Mouse (Mus musculus) G1E (cell line): ENCODE measurements at regions not wholly inside any gene's neighbourhood (a gene's known extent, or its start where the extent isn't known, plus 50 kb on each side); places are given as distances from the start of the nearest gene placed in this dataset.
A peak's percentile ranks its signal among the peaks of the same experiment; 100 is the strongest.

Experiments
- ATAC-seq: 2 replicates; pipeline ENCODE4 v1.8.0; 2016; ENCODE audit warnings: mild to moderate bottlenecking; ENCODE audit not compliant: insufficient number of reproducible peaks, poor library complexity, low FRiP score, severe bottlenecking; ENCODE audit errors: extremely low read depth
- DNase-seq: peaks from one replicate; pipeline ENCODE4 v3.0.0; 2012; ENCODE audit warnings: low spot score
- H3K27me3 ChIP-seq: 2 replicates; pipeline ENCODE4 v1.6.1; 2012; ENCODE audit warnings: mild to moderate bottlenecking, low read length, inconsistent platforms; ENCODE audit not compliant: insufficient read depth
- H3K36me3 ChIP-seq: replicated peaks from 2 replicates; pipeline ENCODE3; 2012; ENCODE audit warnings: mild to moderate bottlenecking, inconsistent platforms
- H3K4me1 ChIP-seq: 2 replicates; pipeline ENCODE4 v1.6.1; 2012; ENCODE audit warnings: low read depth, low read length, inconsistent platforms, mixed read lengths; ENCODE audit not compliant: insufficient read depth
- H3K4me3 ChIP-seq: 2 replicates; pipeline ENCODE4 v1.5.1; 2012; ENCODE audit warnings: low read depth, mild to moderate bottlenecking, inconsistent platforms, low read length, moderate library complexity, mixed read lengths
- H3K9me3 ChIP-seq: replicated peaks from 2 replicates; pipeline ENCODE4 v1.6.1; 2012; ENCODE audit warnings: inconsistent platforms
- CTCF ChIP-seq: IDR thresholded peaks from 2 replicates; pipeline ENCODE4 v1.5.1; 2012; ENCODE audit warnings: low read depth, low read length, inconsistent platforms, mixed read lengths
- GATA1 ChIP-seq: IDR thresholded peaks from 2 replicates; pipeline ENCODE4 v1.6.1; 2012; ENCODE audit warnings: borderline replicate concordance, low read length, inconsistent platforms, mixed read lengths
- GATA2 ChIP-seq: IDR thresholded peaks from 2 replicates; pipeline ENCODE4 v1.6.1; 2012; ENCODE audit warnings: low read depth, low read length, inconsistent platforms, borderline replicate concordance
- POLR2AphosphoS5 ChIP-seq: IDR thresholded peaks from 2 replicates; pipeline ENCODE4 v1.6.1; 2012; ENCODE audit warnings: low read depth, low read length, inconsistent platforms; ENCODE audit not compliant: insufficient replicate concordance
- TAL1 ChIP-seq: conservative IDR thresholded peaks from 2 replicates; pipeline ENCODE4 v1.6.1; 2012; ENCODE audit warnings: low read depth, low read length, inconsistent platforms, mixed read lengths

DNA sequence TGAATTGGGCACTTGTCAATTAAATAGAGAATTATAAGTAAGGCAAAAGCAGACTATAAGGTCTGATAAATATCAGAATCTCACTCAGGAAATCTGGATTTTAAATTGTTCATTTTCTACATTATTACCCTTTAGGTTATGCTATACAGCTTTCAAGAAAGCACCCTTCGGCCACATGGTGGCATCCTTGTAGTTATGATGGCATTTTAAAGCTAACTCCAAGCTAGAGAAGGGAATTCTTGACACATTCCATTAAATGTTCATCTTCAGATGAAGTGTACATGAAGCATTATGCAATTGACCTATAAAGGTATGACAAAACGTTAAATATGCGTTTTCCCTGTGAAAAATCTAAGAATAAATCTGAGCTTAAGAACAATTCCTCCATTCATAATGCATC lies 578.5 kb upstream of the Fbxo33 start:
- no peaks in the 10 kb centered on the region for H3K27me3 ChIP-seq
- no peak for TF ChIP-seq POLR2AphosphoS5
- TF ChIP-seq CTCF = no peak
- no peak for TF ChIP-seq GATA2
- no peak for TF ChIP-seq GATA1
- no peak for TF ChIP-seq TAL1
- DNase-seq (no peak), ATAC-seq (no peak)
- no peaks in the 10 kb centered on the region; the same call in 1 of the 2 replicates for H3K9me3 ChIP-seq
- H3K4me1 ChIP-seq = no peaks in the 10 kb centered on the region
- H3K36me3 ChIP-seq = no peaks in the 10 kb centered on the region
- H3K4me3 ChIP-seq = no peak overlapping the region

DNA sequence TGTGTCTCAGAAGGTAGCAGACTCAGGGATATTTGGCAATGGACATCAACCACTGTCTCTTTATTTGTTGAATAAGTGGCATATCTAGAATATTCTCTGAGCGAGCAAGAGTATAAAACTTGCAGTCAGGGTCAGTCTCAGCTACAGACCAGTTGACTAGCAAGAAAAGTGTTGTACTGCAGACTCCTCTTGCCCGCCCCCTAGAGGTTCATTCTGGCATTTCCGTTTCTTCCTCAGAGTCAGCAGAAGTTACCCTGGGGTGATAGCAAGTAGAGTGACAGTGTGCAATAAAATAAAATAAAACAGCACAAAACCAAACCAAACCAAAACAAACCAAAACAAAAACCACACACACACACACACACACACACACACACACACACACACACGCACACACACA lies 571.9 kb upstream of the Fbxo33 start:
- no peak for TF ChIP-seq TAL1
- no peak for TF ChIP-seq GATA1
- TF ChIP-seq CTCF = 0 out of 2 replicates have a peak, but pooled peaks have one; percentile 21
- TF ChIP-seq POLR2AphosphoS5 = no peak
- no peak for TF ChIP-seq GATA2
- Histone ChIP-seq H3K36me3 (no peaks in the 10 kb centered on the region), H3K4me1 (no peaks in the 10 kb centered on the region), H3K9me3 (peaks cover 5% of the 10 kb centered on the region; the same call in 1 of the 2 replicates), H3K27me3 (no peaks in the 10 kb centered on the region), H3K4me3 (no peak overlapping the region)
- no peak for DNase-seq
- no peak for ATAC-seq

DNA sequence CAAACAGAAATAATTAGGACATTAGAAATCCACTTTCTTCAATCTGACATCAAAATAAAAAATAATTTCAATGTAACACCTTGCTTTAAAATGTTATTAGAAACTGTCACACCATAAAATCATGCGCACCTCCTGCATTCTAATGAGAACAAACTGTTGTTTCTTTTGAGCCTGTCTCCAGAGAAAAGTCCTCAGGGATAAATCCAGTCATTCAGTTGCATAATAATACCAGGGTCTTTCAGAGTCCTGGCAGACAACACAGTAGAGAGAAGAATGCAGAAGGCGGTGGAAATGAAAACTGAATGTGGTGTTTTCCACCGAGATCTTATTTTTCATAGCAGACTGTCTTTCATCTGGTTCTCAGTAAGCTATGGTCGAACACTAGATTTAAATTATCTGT lies 567.3 kb upstream of the Fbxo33 start:
- Histone ChIP-seq H3K27me3 (no peaks in the 10 kb centered on the region), H3K9me3 (peaks cover 5% of the 10 kb centered on the region; the same call in 1 of the 2 replicates), H3K4me3 (no peak overlapping the region), H3K4me1 (no peaks in the 10 kb centered on the region), H3K36me3 (no peaks in the 10 kb centered on the region)
- TF ChIP-seq GATA2 (no peak), POLR2AphosphoS5 (no peak), TAL1 (no peak), CTCF (no peak), GATA1 (no peak)
- ATAC-seq = no peak
- no peak for DNase-seq

DNA sequence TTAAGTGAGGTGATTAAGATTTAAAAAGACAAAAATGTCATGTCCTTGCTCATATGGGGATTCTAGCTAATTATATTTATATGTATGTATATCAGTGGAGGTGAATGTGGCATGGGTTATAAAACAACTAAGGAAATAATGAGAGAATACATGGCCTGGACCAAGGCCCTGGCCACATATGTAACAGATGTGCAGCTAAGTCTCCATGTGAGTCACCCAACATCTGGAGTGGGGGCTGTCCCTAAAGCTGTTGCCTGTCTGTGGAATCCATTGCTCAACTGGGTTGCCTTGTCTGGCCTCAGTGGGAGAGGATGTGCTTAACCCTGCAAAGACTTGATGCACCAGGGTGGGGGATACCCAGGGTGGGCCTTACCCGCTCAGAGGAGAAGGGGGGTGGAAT lies 551.5 kb upstream of the Fbxo33 start:
- no peak for TF ChIP-seq POLR2AphosphoS5
- no peak for TF ChIP-seq CTCF
- TF ChIP-seq TAL1 = no peak
- no peak for TF ChIP-seq GATA1
- TF ChIP-seq GATA2 = no peak
- H3K4me3 ChIP-seq = no peak overlapping the region
- DNase-seq = no peak
- H3K9me3 ChIP-seq = peaks cover 15% of the 10 kb centered on the region
- no peaks in the 10 kb centered on the region for H3K36me3 ChIP-seq
- no peak for ATAC-seq
- H3K27me3 ChIP-seq = no peaks in the 10 kb centered on the region
- H3K4me1 ChIP-seq = no peaks in the 10 kb centered on the region

DNA sequence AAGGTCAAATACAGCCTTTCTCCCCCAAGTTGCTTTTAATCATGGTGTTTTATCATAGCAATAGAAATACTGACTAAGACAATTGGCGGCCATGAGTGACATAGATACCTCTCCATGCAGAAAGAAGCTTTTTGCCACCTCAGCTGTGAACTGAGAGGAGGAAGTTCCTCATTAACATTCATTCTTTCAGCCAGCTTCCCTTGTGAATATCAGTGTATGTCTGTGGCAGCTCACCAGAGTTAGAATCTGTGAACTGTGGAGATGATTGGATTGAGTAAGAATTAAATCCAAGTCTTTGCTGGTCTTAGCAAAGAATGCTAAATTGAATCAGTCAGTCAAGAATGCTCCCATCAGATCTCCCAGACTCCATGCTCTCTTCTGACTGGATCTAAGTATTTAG lies 542.7 kb upstream of the Fbxo33 start:
- no peak overlapping the region for H3K4me3 ChIP-seq
- H3K36me3 ChIP-seq = no peaks in the 10 kb centered on the region
- no peaks in the 10 kb centered on the region for H3K4me1 ChIP-seq
- ATAC-seq (no peak), DNase-seq (no peak)
- no peaks in the 10 kb centered on the region for H3K27me3 ChIP-seq
- no peaks in the 10 kb centered on the region; the same call in 1 of the 2 replicates for H3K9me3 ChIP-seq
- TF ChIP-seq TAL1 = no peak
- TF ChIP-seq GATA2 = no peak
- no peak for TF ChIP-seq GATA1
- no peak for TF ChIP-seq POLR2AphosphoS5
- no peak for TF ChIP-seq CTCF

DNA sequence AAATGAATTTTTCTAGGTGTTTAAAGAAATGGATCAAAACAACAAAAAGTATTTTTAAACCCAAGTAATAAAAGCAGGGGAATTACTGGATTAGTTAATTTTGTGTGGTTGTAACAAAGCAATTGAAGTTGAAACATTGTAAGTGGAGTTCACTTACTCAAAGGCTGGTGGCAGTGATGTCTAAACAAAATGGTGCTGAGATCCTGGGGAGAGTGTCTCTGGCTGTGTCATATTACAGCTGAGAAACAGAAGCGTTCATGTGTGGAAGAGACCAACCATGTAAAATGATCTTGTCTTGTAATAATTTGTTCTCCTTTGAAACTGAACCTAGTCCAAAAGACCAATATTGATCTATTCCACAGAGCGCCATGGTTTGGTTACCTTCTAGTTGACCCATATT lies 525.2 kb upstream of the Fbxo33 start:
- DNase-seq (no peak), ATAC-seq (no peak)
- no peak overlapping the region for H3K4me3 ChIP-seq
- no peaks in the 10 kb centered on the region for H3K36me3 ChIP-seq
- no peaks in the 10 kb centered on the region; the same call in 1 of the 2 replicates for H3K27me3 ChIP-seq
- peaks cover 11% of the 10 kb centered on the region for H3K9me3 ChIP-seq
- no peak for TF ChIP-seq CTCF
- TF ChIP-seq GATA2 = no peak
- TF ChIP-seq TAL1 = no peak
- no peak for TF ChIP-seq POLR2AphosphoS5
- TF ChIP-seq GATA1 = no peak
- H3K4me1 ChIP-seq = no peaks in the 10 kb centered on the region

DNA sequence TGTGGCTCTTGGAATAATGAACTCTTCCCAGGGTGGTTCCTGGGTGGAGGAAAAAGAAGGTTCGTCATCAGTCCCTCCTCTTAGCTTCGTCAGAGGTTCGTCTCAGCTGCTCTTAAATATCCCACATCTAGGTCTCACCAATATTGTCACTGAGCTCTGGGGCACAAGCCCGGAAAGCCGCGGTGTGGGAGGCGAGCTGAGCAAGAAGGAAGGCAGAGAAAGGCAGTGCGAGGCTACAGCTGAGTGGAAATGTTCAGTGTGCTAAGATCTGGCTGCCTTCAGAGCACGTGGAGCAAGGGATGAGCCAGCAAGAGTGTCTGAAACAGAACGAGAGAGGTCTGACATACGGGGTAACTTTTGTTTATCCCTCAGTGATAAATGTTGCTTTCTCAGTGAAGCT lies 523.7 kb upstream of the Fbxo33 start:
- no peak for ATAC-seq
- H3K27me3 ChIP-seq = no peaks in the 10 kb centered on the region; the same call in 1 of the 2 replicates
- TF ChIP-seq CTCF (no peak), POLR2AphosphoS5 (no peak), GATA1 (no peak), TAL1 (no peak), GATA2 (no peak)
- no peak for DNase-seq
- no peaks in the 10 kb centered on the region for H3K4me1 ChIP-seq
- no peak overlapping the region for H3K4me3 ChIP-seq
- H3K36me3 ChIP-seq = no peaks in the 10 kb centered on the region
- peaks cover 11% of the 10 kb centered on the region for H3K9me3 ChIP-seq
